Mouse (Mus musculus): ENCODE data around the gene Cftr.

Gene Cftr

DNA sequence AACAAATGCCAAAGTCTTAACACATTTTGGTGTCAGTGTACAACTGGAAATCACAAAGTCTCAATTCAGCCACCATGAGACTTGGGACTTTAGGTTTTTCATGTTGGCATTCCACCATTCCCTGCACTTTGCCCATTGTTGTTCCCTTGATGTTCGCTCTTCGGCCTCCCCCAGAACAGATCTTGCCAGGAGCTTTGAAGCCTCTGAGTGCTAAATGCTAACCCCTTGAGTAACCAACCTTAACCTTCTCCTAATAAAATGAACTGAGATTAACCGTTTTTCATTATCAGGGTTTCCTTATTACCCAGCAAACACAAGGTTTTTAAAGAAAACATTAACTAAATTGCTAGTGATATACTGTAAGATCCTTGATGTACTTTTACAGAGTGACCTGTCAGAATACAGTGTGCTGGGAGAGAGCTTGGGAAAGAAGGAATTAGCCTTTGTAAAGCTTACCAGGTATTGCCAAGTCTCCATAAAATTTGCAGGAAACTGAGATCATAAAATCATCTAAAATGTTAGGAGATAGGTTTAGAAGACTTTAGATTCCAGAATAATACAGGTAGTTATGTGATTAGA, 144.0 kb downstream of the Cftr start:
- DNase-seq (ENCODE audit: low spot score), result no peak

DNA sequence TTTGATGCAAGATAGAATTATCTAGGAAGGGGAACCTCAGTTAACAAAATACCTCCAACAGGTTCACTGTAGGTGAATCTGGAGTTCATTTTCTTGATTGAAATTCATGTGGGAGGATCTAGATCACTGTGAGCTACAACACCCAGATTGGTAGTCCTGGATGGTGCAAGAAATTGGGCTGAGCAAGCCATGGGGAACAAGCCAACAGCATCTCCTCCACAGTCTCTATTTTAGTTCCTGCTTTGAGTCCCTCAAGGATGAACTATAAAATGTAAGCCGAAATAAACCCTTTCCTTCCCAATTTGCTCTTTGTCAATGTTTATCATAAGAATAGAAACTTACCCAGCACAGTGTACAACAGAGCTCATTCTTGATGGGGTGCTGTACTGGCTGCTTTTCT, 152.5 kb downstream of the Cftr start:
- no peak for DNase-seq (ENCODE audit: low spot score)

DNA sequence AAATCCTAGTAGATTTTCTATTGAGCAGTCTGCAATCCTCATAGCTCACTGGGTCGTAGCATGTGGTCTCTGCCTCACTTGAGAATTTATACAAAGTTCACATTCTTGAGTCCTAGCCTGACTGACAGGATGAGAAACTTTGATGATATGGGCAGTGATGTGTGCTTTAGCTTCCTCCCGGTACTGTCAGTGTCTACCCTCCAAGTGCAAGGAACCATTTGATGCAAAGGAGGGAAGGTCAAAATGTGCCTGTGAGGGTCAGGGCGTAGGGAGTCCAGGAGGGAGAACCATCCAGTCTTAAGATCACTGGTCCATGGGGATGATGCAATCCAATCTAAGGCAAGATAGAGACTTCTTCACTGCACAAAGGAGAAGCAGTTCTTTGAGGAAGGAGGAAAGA, 164.9 kb downstream of the Cftr start:
- no peak for DNase-seq (ENCODE audit: low spot score)

DNA sequence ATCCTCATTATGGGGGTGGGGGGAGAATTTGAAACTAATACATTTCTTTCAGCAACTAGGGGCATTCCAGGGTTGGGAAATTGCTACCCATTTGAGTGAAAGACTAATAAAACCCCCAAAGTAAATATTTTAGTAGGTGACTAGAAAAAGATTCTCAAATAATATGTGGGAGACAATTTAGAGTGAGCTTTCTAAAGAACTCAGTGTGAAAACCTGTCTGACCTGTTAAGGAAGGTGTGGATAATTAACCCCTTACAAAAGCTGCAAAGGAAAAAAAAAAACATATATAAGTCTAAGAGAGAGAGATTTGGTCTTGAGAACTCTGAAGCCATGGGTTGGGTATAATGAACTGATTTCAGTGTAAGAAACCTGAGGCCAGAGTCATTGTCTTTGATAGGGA, 167.8 kb downstream of the Cftr start:
- no peak for DNase-seq (ENCODE audit: low spot score)

DNA sequence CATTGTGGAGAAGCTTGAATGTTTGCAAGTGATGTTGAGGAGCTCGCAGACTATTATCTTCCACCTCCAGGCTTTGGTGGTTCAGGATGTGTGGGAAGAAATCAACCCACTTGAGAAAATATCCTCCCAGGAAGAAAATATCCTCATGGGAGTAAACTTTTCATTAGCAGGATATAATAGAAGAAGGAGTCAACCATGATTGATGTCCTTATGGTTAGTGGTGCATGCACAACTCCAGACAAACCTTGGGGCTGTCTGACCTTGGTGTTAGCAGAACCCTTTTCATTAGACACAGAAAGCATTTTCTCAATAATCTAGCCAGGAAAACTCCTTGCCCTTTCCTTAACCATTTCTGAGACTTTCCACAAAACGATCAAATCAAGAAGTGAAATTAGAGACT, 173.8 kb downstream of the Cftr start:
- DNase-seq (ENCODE audit: low spot score), result no peak

DNA sequence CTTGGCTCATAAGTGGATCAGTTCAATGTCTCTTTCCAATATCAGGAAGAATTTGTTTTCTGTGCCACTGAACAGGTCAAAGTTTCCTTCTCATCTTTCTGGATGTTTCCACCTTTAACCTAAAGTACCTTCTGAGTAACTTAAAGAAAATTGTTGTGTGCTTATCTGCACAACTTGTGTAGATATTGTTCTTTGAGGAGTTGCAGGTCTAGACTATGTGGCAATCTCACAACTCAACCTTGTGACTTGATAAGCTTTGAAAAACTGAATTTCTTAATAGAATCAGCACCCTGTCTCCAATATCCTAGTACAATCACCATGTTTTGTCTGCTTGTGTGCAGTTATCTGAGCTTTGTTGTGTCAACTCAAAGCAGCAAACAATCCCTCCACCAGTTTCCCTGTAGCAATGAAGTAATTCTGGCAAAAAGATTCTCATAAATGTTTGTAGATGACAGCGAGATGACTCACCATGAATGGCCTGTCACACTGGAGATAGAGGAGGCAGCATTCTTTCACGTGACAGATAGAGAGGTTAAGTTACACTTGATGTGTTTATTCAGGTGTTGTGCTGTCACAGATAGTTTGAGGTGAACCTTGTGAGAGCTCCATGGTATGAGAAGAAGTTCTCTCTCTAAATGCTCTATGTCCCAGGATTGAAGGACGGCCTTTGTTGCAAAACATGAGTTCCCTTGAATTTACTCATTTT, 178.8 kb downstream of the Cftr start:
- DNase-seq (ENCODE audit: low spot score), result no peak

DNA sequence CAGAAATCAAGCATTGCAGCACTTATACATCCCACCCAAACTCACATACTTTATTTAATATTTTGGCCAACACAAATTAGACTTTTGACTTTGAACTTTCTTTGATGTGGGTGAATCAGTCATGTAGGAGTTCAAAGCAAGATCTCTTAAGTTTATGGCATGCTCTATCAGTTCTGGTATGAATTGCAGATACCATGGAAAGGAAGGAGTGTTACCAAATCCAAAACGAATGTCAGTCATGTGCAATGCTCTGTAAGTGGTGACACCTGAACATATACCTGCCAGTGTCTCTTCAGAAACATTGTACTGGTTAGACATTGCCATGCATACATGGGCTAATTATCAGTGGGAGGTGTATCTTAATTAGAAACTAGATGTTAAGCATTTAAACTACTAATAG, 189.7 kb downstream of the Cftr start:
- DNase-seq (ENCODE audit: low spot score), result no peak

DNA sequence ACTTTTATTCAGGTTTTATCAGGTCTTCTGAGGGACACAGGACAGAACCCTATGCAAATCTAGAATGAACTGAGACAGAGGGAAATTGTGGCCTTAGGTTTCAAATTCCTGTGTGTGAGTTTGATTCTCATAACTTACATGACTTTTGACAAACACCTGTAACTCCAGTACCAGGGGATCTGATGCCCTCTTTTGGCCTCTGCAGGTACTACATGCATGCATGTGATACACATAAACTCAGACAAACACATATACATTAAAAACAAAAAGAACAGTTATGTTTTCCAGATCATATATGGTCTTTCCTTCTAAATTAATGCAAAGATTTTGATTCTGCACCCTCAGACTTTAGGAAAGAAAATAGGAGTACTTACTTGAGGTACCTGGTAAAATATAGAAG, 190.5 kb downstream of the Cftr start:
- DNase-seq (ENCODE audit: low spot score), result no peak

DNA sequence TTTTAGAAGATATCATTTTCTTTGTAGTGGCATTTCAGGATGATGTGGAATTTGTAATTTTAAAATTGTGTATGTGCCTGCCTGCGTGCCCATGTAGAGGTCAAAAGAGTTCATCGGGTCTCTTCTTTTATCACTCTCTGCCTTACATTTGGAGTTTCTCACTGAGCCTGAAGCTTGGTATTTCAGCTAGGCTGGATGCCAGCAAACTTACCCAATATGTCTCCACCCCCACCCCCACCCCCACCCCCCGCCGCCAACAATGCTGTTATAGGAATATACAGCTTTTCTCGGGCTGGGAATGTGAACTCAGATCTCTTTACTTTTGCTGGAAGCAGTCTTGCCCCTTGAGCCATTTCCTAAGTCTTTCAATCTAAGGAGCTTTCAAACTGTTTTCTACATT, 191.7 kb downstream of the Cftr start:
- DNase-seq (ENCODE audit: low spot score), result no peak

DNA sequence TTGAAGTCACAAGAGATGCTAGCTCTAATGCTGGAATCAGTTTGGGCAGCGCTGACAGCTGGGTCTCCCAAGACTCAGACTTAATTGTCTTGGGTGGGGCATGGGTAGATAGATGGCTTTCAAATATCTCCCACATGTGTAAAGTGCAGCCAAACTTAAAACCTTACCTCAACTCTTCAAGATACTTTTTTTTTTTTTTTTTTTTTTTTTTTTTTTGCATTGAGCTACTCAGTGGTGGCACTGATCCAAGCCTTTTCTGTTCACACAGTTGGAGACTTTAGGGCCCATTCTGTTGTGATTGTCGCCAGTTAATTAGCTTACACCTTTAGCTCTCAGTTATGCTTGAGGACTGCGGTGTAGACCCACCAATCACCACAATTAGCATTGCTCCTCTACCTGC, 198.6 kb downstream of the Cftr start:
- no peak for DNase-seq (ENCODE audit: low spot score)

DNA sequence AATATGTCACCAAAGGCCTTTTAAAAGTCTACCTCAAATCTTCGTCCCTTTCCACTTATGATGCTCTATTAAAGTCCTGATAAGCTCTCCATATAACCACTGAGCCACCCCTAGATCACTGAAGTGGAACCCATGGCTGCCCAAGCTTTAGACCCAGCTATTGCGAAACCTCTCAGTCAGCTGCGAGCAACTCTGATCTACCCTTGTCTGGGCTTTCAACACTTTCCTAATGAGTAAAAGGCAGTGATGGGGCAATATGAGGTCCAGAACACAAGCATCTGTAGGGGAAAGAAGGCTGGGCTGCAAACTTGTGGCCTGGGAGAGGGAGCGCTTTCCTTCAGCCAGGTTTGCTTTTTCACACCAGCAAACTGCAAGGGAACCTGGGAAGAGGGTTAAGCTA, 199.2 kb downstream of the Cftr start:
- no peak for DNase-seq (ENCODE audit: low spot score)
